Mouse (Mus musculus) urinary bladder, postnatal 36 days (tissue): Measurements from ENCODE around the gene Auts2.
A peak's percentile ranks its signal among the peaks of the same experiment; 100 is the strongest.

ENCODE experiments used
- DNase-seq, 2 experiments: peaks; one replicate each; pipeline ENCODE4 v3.0.0; 2022; ENCODE audit warnings: low spot score in 2 of 2, mixed read lengths in 1 of 2

Auts2 gene

DNA sequence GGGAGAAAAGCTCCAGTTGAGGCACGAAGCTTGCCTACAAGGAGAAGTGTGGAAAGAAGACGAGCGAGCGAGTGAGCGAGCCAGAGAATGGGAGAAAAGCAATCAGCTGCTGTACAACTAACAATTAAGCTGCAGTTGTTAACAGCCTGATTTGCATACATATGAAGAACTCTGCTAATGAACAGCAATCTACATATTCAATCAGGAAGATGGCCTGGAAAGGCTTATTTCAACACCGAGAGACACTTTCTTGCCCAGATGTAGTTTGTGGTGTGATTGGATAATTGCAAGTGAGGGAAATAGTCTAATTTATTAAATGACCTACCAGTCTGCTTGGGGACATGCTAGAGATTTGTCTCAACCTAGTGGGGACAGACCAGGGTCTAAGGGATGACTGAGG is 1079.7 kb downstream of the Auts2 start:
- no peak for DNase-seq

DNA sequence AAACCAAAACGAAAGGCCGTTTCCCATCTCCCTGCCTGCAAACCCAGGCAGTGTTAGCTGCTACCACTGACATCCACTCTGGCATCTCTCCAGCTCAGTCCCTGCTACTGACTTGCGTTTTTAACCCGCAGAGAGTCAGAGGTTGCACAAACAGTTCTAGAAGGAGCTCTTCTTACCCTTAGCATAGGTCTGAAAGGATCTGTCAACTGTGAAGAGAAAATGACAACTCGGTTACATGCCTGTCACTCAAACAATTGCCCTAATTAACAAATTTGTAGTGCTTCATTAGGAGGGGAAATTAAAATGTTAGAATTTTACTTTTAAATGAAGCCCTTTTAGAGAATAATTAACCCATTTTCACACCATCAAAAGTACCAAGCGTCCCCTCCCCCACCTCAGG is 1083.2 kb downstream of the Auts2 start:
- no peak for DNase-seq

- no peak for DNase-seq
These were observed 1083.6 kb downstream of the Auts2 start for GRCm38 (mm10) chr5:131459549-131459948.

DNA sequence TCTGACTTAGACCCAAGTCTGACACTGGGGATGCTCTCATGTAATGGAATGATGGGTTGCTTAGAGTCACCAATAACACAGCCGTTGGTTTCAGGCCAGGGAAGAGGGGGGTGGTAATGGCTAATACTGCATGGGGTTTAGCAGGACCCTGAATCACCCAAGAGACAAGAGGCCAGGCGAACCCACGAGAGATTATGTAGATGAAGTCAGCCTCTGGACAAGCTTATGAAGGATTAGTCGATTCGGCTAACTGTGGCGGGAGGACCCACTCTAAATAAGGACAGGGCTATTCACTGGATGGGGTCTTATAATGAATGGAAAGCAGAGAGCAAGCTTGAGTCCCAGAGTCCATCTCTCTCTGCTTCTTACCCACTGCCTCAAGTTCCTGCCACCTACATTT is 1084.4 kb downstream of the Auts2 start:
- no peak for DNase-seq

DNA sequence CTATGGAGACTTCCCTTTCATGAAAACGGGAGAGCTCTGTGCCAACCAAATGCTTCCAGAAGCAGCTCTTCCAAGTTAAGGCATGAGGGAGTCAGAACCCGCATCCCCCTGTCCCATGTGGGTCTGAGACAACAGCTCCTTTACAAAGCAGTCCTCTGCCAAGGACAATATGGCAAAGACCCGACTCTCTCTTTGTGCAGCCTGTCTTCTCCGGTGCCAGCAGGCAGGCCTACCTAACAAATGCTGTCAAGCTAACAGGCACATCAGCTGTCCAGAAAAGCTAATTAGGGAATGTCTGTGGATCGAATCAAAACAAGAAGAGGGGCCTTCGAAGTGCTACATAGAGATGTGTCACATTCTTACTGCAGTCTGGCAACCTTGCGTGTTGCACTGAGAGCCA is 1085.1 kb downstream of the Auts2 start:
- no peak for DNase-seq

DNA sequence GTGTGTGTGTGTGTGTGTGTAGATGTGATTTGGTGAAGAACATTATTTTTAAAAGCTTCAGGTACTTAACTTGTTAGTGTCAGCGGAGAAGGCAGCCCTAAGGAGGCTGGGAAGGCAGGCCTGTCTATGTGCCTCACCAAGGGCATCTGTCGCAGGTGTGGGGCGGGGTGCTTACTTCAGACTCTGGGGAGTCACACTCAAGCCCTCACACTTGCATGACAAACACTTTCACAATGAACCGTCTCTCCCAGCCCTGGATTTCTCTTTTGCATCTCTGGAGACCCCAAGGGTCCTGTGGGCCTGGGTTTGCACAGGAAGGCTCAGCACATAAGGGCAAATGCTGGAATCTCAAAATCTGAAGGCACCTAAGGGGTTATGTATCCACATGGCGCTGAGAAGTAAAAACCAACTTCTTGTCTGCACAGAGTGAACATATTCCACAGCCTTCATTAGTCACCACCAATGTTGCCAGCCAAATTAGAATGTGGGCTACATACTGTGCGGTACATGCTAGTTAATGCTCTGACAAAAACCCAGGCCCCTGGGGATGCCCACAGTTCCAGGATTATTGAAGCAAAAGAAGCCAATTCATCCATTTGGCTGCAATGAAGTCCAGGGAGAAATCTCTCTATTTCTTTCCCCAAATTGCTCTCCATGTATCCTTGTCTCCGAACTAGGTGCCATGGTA is 1093.8 kb downstream of the Auts2 start:
- DNase-seq = no peak

- no peak for DNase-seq
These were observed 1107.8 kb downstream of the Auts2 start for GRCm38 (mm10) chr5:131435239-131435876.

DNA sequence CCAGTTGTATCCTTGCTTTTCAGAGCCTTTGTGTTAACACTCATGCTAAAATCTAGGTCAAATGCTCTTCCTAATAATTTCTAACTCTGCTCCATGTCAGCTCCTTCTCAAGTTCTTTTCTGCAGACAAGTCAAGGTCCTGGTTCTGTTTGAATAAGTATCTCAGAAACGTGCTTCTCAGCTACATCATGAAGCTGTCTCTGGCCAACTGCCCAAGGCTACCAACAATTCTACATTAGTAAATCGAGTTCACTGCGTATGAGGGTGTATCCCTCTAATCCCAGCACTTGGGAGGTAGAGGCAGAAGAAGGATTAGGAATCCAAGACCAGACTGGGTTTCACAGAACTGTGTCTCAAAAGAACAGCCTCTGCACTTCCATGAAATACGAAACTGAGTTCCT is 1109.9 kb downstream of the Auts2 start:
- DNase-seq = no peak

- no peak for DNase-seq
These were observed 1111.2 kb downstream of the Auts2 start for GRCm38 (mm10) chr5:131431896-131432295.

- peak; percentile 23 to 39 for DNase-seq
These were observed 1113.0 kb downstream of the Auts2 start for GRCm38 (mm10) chr5:131430109-131430508.

DNA sequence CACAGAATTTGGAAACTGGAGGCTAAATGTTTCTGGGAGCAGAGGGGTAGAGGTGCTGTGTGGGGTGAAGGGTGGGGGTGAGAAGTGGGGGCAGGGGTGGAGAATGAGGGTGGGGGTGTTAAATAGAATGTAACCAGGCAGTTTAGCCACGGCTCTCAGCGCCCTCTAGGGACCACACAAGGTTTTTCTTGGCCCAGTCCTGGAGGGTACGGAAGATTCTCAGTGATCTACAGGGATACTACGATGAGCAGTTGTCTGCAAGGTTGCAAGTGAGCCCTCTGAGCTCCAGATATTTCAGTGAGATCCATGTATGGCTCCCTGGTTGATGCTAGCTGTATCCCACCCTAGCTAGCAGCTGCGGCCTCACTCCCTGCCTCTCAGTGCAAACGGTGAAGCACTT is 1113.6 kb downstream of the Auts2 start:
- no peak for DNase-seq

DNA sequence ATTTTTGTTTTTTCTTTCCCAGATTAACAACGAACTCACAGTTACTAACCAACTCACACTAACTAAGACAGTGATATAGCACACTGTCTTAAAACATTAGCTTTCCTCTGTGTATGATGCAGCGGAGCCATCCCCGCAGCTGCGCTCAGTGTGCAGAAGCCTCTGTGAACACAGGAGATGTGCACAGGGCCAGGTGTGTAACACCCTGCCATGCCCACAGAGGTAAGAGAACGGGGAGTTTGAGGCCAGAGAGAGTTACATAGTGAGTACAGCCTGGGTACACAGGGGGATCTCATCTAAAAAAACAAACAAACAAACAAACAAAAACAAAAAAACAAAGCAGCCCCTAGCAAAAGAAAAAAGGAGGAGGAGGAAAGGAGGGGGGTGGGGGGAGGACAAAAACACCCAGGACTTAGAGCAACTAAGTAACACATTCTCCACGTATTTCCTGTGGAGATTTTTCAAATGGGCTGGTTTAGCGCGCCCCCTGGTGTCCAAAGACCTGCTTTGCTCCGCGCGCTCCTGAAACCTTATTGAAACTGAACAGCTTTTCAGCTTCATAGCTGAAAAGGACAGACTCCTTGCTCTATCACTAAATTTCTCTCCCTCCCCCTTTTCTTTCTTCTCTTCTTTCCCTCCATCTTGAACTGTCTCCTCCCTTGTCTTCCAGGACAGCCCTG is 1115.3 kb downstream of the Auts2 start:
- peak; percentile 57 to 60 for DNase-seq

DNA sequence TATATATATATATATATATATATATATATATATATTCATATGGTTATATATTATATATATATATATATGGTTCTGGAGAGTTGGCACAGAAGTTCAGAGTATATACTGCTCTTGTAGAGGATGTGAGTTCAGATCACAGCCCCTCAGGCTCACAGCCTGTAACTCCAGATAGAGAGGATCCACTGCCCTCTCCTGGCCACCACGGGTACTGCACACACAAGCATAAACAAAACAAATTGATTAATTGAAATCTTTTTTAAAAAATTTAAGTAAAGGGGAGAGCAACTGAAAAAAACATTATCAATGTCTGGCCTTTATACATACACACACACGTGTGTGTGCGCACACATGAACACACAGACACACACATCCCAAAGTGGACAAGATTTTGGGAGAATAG is 1120.4 kb downstream of the Auts2 start:
- DNase-seq = no peak

DNA sequence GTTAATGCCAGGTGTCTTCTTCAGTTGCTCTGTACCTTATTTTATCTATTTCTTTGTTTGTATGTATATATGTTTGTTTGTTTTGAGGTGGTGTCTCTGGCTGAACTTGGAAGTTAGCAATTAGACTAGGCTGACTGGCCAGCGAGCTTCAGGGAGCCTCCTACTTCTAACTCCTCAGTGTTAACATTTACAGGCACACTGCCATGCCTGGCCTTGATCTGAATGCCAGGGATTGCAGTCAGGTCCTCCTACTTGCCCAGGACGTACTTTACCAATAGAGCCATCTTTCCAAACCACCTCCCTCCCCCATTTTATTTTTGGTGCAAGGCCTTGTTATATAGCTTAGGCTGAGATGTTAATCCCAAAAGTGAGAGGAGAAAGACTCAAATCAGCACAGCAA is 1122.7 kb downstream of the Auts2 start:
- no peak for DNase-seq

GRCm38 (mm10) chr5:131415902-131416545 is 1127.1 kb downstream of the Auts2 start:
- DNase-seq = no peak

- DNase-seq = no peak
These were observed 1144.9 kb downstream of the Auts2 start for GRCm38 (mm10) chr5:131398250-131398649.

GRCm38 (mm10) chr5:131395756-131396155 is 1147.4 kb downstream of the Auts2 start:
- no peak for DNase-seq
